ENCODE assay signal across 11 mouse cellular contexts in the genomic region with DNA sequence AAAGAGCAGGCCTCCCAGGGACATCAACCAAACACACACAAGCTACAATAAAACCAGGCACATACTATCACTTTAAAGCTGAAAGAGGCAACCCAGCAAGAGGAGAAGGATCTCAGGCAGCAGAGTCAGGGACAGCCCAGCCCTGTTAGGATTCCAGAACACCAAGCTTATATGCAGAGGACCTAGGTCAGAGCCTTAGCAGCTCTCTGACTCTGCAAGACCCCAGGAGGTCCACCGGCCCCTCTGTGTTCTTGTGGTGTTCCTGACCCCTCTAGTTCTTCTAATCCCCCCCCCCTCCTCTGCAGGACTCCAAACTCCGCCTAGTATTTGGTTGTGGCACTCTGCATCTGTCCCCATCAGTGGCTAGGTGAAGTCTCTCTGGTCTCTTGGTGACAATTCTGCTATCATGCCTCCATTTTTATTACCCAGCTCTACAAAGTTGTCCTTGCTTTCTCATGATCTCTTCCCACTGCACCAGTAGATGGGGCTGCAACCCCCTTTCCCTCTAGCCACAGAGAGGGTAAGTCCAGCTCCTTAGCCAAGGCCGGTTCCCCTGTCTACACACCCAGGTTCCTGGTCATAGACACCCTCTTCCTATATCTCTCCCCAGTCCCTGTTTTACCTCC. TPM values are rescaled to one million over a fixed set of nuclear protein-coding genes. Genes with fewer than 3 reads are reported as not detected.
A peak's percentile ranks its signal among the peaks of the same experiment; 100 is the strongest.
DNase-seq lines count a peak whose midpoint lies in the region; ATAC-seq and TF ChIP-seq lines count a peak whose summit lies in the region.
"Had no signal": no experiment of that assay in that cellular context is flagged by ENCODE, and none has a peak within 500 bp of the region (broad histone marks: within the 10 kb centered on the region; RNA-seq: fewer than 3 reads in every experiment).

No protein-coding gene starts in this region.

- H3K9me3 ChIP-seq in embryonic facial prominence, embryonic 13.5 days = no peaks in the 10 kb centered on the region
- H3K9me3 ChIP-seq in midbrain, embryonic 13.5 days = no peaks in the 10 kb centered on the region
- H3K9me3 ChIP-seq: hindbrain, embryonic 15.5 days had no signal

- peaks cover 22% of the 10 kb centered on the region for H3K4me1 ChIP-seq in embryonic facial prominence, embryonic 13.5 days
- peaks cover 18% of the 10 kb centered on the region for H3K4me1 ChIP-seq in midbrain, embryonic 13.5 days (replicated peaks)

- TF ChIP-seq CTCF in layer of hippocampus, adult 2 months (conservative IDR thresholded peaks at IDR 0.05) = peak; percentile 69

- H3K4me3 ChIP-seq in layer of hippocampus, adult 2 months = no peak overlapping the region
- no peak overlapping the region for H3K4me3 ChIP-seq in embryonic facial prominence, embryonic 13.5 days
- H3K4me3 ChIP-seq in midbrain, embryonic 13.5 days (replicated peaks) = no peak overlapping the region
- H3K4me3 ChIP-seq: hindbrain, embryonic 15.5 days had no signal

- no peaks in the 10 kb centered on the region for H3K27me3 ChIP-seq in embryonic facial prominence, embryonic 13.5 days
- H3K27me3 ChIP-seq in midbrain, embryonic 13.5 days = no peaks in the 10 kb centered on the region
- H3K27me3 ChIP-seq: hindbrain, embryonic 15.5 days had no signal

- H3K36me3 ChIP-seq in embryonic facial prominence, embryonic 13.5 days = peaks cover 19% of the 10 kb centered on the region
- H3K36me3 ChIP-seq in midbrain, embryonic 13.5 days = peaks cover 21% of the 10 kb centered on the region

- DNase-seq in layer of hippocampus, adult 2 months (ENCODE audit: low spot score in 2 of 2) = no peak
- DNase-seq in layer of hippocampus, adult 9-11 months = no peak
- peak; percentile 50 for DNase-seq in MN1 (ENCODE audit: low spot score)
- DNase-seq in frontal cortex, postnatal 36 days (ENCODE audit: low spot score in 2 of 2) = no peak
- DNase-seq in right cerebral cortex, postnatal 14 days = no peak
- DNase-seq: adrenal gland, postnatal 25 days had no signal

- no peak overlapping the region for H3K4me2 ChIP-seq in embryonic facial prominence, embryonic 13.5 days
- peak overlapping the region; percentile 40; the same call in 1 of the 2 replicates for H3K4me2 ChIP-seq in midbrain, embryonic 13.5 days (replicated peaks)

- 0 out of 2 replicates have a peak overlapping the region, but pooled peaks have one; percentile 49 for H3K9ac ChIP-seq in embryonic facial prominence, embryonic 13.5 days
- no peak overlapping the region; the same call in 1 of the 2 replicates for H3K9ac ChIP-seq in midbrain, embryonic 13.5 days (replicated peaks)
- H3K9ac ChIP-seq: hindbrain, embryonic 15.5 days had no signal

- 42% methylated on average over 3 of the region's 3 CpGs for WGBS in embryonic facial prominence, embryonic 13.5 days
- WGBS in midbrain, embryonic 13.5 days = 52% methylated on average over 3 of the region's 3 CpGs

- ATAC-seq in embryonic facial prominence, embryonic 13.5 days (ENCODE audit: insufficient number of reproducible peaks, insufficient read depth, low FRiP score, low TSS enrichment, low read depth) = no peak
- no peak for ATAC-seq in midbrain, embryonic 13.5 days
- ATAC-seq: forebrain, embryonic 16.5 days had no signal

- no peak overlapping the region for H3K27ac ChIP-seq in layer of hippocampus, adult 2 months
- no peak overlapping the region for H3K27ac ChIP-seq in embryonic facial prominence, embryonic 13.5 days
- no peak overlapping the region for H3K27ac ChIP-seq in midbrain, embryonic 13.5 days

RNA-seq across cellular contexts. Expression of gene Mlst8, which starts 1.4 kb away (rescaled TPM):
- total RNA-seq in layer of hippocampus, adult 2 months (2021) = 10 to 100 TPM; 36.0 to 44.9 TPM
- 32.5 and 33.2 TPM in 2 replicates for polyA plus RNA-seq in embryonic facial prominence, embryonic 13.5 days (2015; fragmentation: Nextera tagmentation; extraction: Ambion mirVana)
- polyA plus RNA-seq in midbrain, embryonic 13.5 days (2015; fragmentation: Nextera tagmentation; extraction: Ambion mirVana) = 38.6 and 41.4 TPM in 2 replicates

RNA-seq across cellular contexts. Expression of gene Bricd5, which starts 6.6 kb away (rescaled TPM):
- 1 to 10 TPM; 2.0 to 2.3 TPM for total RNA-seq in layer of hippocampus, adult 2 months (2021)
- polyA plus RNA-seq in embryonic facial prominence, embryonic 13.5 days (2015; fragmentation: Nextera tagmentation; extraction: Ambion mirVana) = not detected in 2 replicates
- polyA plus RNA-seq in midbrain, embryonic 13.5 days (2015; fragmentation: Nextera tagmentation; extraction: Ambion mirVana) = not detected in 2 replicates
- polyA plus RNA-seq: macrophage had no signal

RNA-seq across cellular contexts. Expression of gene Caskin1, which starts 8.1 kb away (rescaled TPM):
- total RNA-seq in layer of hippocampus, adult 2 months (2021) = 100 to 1,000 TPM; 153 to 158 TPM
- 3.5 and 5.4 TPM in 2 replicates for polyA plus RNA-seq in embryonic facial prominence, embryonic 13.5 days (2015; fragmentation: Nextera tagmentation; extraction: Ambion mirVana)
- polyA plus RNA-seq in midbrain, embryonic 13.5 days (2015; fragmentation: Nextera tagmentation; extraction: Ambion mirVana) = 24.7 and 29.1 TPM in 2 replicates
- polyA plus RNA-seq: macrophage had no signal

RNA-seq across cellular contexts. Expression of gene Pgp, which starts 10.1 kb away (rescaled TPM):
- 10 to 100 TPM; 58.2 to 62.7 TPM for total RNA-seq in layer of hippocampus, adult 2 months (2021)
- polyA plus RNA-seq in embryonic facial prominence, embryonic 13.5 days (2015; fragmentation: Nextera tagmentation; extraction: Ambion mirVana) = 47.4 and 48.7 TPM in 2 replicates
- 48.3 and 54.9 TPM in 2 replicates for polyA plus RNA-seq in midbrain, embryonic 13.5 days (2015; fragmentation: Nextera tagmentation; extraction: Ambion mirVana)

RNA-seq across cellular contexts. Expression of gene E4f1, which starts 10.2 kb away (rescaled TPM):
- total RNA-seq in layer of hippocampus, adult 2 months (2021) = 10 to 100 TPM; 34.0 to 39.4 TPM
- polyA plus RNA-seq in embryonic facial prominence, embryonic 13.5 days (2015; fragmentation: Nextera tagmentation; extraction: Ambion mirVana) = 44.4 and 46.4 TPM in 2 replicates
- polyA plus RNA-seq in midbrain, embryonic 13.5 days (2015; fragmentation: Nextera tagmentation; extraction: Ambion mirVana) = 44.0 and 45.1 TPM in 2 replicates
